Mouse (Mus musculus): ENCODE measurements around the gene Cytl1.
A peak's percentile ranks its signal among the peaks of the same experiment; 100 is the strongest.

The Cytl1 gene

DNA sequence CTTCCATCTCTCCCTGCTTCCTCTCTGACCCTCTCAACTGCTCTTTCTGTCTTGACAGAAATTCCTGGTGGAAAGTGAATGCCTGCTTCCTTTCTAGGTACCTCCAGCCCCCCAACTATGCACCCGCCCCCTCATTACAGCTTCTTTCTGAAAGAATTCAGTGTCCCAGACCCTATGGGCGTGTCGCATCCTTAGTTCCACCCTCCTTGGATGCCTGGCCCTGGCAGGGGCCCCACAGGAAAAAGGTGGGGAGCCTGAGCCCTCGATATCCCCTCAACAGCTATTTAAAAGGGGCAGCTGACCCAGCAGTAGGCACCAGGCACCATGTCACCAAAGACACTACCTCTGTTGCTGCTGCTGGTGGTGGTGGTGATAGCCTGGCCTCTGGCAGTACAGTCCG lies at the start of gene Cytl1:
Gene Cytl1 (plus strand): TSS at position 296 of the 400 bp plus-strand sequence.
- DNase-seq (ENCODE audit: low spot score) = no peak

DNA sequence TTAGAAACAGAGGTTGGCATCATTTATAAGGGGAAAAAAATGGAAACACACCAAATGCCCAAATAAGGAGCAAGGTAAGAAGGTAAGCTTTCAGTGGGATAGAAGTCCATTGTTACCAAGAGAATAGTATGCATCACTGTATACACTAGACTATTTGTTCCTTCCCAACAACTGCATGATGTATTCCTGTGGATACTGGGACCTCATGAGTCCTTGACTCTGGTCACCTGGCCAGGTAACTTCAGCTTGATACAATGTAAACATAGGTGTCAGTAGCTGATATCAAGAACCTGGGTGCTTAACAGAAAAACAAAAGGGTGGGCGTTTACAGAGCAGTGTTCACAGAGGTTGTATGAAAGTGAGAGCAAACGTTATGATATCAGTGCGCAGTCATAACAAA lies 42.6 kb upstream of the Cytl1 start:
- DNase-seq (ENCODE audit: low spot score) = no peak

DNA sequence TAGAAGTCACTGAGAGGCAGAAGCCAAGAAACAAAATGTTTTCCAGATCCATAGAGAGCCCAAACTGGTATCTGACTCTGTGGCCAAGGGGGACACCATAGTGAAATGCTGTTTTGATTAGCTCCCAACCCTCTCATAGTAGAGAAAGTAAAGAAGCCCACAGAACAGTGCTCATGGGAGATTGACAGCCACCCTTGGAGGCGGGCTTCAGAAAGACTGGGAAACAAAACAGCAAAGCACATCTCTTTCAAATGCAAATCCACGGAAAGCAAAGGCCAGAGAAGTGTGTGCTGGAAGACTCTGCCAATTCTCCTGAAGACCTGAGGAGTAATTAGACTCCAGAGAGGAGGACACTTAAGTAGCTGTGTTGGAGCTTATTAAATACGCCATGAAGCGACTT lies 39.5 kb upstream of the Cytl1 start:
- DNase-seq (ENCODE audit: low spot score) = no peak

DNA sequence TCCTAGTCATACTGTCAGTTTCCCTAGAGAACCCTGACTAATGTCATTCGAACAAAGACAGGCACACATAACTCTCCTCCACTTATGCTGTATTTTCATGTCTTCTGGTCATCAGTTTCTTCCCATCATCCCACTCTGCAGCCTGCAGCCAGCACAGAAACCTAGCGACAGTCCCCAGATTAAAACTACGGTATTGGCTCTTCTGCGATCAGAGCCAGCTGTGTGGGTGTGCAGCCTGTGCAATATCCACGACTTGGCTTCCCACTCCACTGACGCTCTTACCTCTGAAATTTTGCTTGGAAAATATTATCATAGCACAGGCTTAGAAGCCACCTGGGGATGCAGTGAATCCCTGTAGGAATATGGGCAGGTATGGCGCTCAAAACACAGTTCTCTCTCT lies 38.0 kb upstream of the Cytl1 start:
- no peak for DNase-seq (ENCODE audit: low spot score)

DNA sequence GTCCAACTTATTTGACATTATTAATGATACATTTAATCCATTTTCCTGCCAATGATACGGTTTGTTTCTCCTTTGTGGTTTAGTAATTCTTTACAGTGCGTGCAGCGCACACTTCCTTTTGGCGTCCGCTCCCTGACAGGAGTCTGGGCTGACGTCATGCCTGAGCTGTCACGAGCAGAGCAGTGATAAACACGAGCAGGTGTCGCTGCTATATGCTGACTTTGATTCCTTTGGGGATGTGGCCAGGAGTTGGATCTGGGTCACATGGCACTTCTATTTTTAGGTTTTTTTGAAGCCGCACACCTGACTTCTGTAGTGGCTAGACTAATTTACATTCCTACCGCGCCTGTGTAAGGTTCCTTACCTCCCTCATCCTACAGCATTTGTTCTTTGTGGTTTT lies 35.6 kb upstream of the Cytl1 start:
- DNase-seq (ENCODE audit: low spot score) = no peak

DNA sequence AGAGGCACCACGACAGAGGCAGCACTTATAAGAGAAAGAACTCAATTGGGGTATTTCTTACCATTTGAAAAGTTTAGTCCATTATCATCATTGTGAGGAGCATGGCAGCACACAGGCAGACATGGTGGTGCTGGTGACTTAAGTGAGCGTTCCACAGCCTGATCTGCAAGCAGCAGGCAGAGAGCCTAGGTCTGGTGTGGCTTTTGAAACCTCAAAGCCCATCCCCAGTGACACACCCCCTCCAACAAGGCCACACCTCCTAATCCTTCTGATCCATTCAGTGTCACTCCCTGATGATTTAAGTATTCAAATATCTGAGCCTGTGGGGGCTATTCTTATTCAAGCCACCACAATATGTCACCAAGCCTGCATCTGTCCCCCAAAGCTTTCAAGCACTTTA lies 30.4 kb upstream of the Cytl1 start:
- DNase-seq (ENCODE audit: low spot score) = no peak

DNA sequence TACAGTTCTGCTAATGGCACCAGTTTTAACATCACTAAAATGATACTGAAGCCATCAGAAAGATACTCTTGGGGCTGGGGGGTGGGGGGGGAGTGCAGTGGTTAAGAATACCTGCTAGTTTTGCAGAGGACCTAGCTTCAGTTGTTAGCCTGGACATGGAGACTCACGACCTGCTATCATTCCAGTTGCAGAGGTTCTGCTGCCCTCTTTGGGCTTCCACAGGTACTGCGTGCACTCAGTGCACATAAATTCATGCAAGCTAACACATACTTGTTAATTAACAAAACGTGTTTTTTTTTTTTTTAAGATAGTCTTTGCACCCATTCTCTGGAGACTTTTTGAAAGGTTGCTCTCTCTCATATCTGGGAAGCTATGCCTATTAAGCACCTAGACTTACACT lies 27.2 kb upstream of the Cytl1 start:
- DNase-seq (ENCODE audit: low spot score) = no peak

DNA sequence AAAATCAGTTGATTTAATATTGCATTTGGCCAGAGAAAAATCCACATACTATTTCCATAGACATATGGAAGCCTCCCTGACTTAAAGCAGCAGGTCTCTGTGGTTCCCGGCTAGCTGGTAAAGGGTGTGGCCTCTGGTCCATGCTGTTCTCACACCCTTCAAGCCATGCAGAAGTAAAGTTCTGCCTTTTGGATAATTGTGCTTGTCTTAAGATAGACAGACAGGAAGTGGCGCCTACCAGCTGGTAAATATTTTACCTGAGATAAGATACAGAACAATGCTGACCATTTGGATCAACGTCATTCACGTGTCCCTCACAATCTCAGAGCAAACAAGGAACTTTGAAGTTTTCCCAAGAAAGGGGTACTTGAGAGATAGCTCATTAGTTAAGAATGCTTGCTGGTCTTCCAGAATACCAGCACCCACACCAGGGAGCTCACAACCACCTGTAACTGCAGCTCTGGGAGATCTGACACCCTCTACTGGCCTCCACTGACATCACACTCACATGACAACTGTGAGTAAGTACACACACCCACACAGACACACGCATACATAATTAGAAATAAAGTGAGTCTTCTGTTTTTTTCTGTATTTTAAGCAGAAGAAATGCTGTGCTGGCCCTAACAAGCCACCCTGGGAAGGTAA lies 25.9 kb upstream of the Cytl1 start:
- DNase-seq (ENCODE audit: low spot score) = no peak

DNA sequence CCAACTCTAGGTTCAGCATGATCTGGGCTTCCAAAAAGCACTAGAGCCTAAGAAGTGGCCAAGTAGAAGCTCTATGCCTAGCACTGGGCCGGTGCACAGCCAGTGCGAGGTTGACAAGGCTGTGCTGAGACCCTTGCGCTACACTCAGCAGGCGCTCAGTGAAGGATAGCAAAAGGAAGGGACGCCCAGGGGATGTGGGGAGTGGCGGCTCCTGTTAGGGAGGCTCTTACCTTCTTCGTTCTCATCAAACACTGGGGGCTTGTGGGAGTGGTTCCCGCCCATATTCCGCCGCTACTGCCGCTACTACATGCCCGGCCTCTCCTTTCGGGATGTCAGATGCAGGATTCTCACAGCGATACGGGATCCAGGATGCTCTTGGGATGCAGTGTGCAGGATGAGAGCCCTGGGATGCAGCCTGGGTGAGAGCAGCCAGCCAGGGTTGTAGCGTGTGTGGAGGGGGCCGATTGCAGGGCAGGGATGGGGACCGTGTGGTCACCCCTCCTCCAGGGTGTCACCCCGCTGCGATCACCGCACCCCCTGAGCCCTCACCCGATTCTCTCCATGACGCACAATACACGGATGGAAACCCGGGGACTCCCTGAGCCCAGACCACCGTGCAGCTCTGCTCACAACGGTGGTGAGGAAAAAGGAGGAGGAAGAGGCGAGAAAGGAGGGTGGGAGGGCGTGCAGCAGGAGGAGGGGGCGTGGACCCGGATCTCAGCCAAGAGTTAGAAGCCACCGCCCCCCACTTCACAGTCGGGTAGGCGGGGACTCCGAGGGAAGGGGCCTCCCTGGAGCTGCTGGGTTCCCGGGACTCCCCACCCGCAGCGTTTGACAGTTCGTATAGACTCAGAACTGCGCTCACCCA lies 18.6 kb upstream of the Cytl1 start, which contains the start of gene Stk32b:
Gene Stk32b (minus strand): TSS at position 667 of the 868 bp plus-strand sequence.
- DNase-seq (ENCODE audit: low spot score) = no peak

DNA sequence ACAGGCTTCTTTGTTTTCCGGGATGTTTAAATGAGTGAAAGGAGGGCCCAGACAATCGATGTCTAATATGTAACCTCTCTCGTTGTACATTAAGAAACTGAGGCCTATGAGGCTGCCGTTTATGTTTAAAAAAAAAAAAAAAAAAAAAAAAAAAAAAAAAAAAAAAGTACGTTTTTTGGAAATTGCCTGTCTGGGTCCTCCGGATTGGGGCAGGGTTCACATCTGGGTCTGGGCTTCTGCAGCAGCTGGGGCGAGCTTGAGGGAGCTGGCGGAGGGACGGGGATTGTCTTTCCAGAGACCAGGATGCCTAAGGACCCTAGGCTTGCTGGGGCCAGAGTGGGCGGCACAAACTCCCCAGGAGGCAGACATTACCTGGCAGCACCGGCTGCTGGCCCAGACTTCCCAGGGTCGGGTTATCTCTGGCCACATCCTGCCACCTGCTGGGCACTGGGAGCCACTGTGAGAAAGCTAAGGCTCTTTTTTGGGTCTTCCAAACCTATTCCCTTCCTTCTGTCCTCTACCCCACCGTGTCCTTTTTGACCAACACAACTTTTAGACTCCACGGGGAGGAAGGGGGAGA lies 17.8 kb upstream of the Cytl1 start:
- DNase-seq (ENCODE audit: low spot score) = peak; percentile 53

DNA sequence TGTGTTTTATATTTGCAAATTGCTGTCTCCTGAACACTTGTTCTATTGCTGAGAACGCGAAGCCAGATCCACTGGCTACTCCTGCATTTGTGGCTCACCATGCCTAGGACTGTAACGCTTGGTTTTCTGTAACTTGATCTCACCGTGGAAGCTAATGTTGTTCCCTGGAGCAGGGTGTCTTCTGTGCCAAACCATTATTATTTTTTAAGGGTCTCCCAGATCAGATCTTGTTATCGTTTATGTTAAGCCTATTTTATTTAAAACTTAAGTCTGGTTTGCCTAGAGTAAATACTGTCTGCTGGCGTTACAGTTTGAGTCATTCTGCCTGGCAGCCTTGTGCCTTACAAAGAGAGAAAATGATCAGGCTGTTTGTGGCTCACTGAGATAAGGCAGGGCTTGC lies 14.6 kb upstream of the Cytl1 start:
- no peak for DNase-seq (ENCODE audit: low spot score)

DNA sequence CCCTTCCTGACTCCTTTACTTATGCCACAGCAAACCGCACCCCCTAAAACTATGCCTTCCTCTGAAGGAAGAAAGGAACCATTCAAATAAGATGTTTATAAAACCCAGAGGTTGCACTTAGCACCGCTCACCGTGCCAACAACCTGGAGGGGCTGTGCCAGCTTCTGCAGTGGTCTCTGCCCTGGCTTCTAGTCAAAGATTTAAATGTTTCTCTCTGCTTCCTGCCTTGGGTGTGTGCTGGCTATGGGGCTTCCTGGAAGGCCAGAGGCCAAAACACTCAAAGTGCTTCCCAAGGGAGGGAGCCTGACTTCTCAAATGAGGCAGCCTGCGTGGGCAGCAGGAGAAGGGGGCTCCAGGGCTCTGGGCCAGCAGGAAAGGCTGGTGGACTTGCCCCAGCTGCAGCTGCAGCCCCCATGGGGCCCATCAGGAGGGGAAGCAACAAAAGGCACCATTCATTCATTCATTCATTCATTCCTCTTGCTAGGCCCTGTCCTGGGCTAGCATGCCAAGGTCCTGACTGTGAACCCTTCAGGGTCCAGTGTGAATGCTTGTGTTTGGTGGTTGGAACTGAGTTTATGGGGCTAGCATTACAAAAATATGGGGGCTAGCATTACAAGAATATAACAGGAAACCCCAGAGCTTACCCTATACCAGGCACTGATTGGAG lies 10.0 kb upstream of the Cytl1 start:
- DNase-seq (ENCODE audit: low spot score) = no peak

DNA sequence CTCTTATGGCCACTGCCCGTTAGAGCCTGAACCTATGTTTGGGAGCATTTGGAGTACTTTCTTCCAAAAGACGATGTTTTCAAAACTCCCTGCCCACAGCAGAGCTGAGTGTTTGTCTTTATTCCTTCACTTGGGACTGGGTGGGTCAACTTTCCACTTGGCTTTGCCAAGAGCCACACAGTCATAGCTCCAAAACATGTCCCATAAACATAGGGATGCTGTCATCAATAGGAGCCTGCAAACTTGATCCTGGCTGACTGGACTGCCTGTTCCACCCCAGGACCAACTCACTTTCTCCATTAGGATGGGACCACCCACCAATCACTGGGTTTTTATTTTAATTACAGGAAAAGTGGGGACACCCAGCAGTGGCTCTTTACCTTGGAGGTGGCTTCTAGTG lies 4.5 kb upstream of the Cytl1 start:
- no peak for DNase-seq (ENCODE audit: low spot score)

DNA sequence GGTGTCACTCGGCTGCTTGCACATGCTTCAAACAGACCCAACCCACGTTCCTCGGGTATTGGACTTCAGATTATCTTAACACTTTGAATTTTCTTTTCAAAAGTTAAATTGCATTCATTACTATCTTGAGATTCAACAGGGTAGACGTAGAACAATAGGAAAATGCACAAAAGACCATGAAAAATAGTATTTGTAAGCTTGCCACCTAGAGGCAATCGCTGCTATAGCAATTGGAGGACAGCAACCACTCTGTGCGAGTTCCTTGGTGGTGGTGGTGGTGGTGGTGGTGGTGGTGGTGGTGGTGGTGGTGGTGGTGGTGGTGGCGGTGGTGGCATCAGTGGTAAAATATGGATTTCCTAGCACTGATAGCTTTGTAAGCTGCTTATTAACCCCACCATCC lies 894 bp downstream of the Cytl1 start:
- no peak for DNase-seq (ENCODE audit: low spot score)

DNA sequence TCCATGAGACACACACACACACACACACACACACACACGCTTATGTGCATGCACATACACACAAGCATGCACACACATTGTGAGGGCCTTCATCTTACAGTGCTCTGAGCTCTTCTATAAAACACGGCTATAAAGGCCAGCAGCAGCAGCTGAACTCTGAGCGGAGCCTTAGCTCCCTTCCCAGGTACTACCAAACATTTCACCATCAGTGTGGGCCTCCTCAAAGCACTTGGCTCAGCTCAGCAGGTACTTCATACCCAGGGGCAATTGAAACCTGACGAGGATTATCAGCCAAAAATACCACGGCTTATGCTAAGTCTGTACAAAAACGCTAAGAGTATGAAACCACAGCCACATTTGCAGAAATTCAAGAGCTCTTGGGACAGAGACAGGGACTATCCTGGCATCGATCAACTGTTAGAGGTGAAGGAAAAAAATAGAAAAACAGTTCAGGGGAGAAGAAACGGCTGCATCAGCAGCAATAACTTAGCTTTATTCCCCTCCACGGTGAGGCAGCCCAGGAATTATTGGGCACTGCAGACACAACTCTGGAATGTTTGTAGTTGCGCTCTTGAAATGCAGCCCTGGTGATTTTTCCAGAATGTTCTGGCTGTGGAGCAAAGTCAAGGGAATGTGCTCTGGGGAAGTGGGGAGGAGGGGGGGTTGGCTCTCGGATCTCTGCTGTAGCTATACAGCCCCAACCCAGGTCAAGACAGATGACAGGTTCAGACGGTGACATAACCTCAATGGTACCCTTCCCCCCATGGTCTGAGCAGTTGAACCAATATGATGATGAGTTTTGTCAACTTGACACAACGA lies 8.8 kb downstream of the Cytl1 start:
- DNase-seq (ENCODE audit: low spot score) = no peak

DNA sequence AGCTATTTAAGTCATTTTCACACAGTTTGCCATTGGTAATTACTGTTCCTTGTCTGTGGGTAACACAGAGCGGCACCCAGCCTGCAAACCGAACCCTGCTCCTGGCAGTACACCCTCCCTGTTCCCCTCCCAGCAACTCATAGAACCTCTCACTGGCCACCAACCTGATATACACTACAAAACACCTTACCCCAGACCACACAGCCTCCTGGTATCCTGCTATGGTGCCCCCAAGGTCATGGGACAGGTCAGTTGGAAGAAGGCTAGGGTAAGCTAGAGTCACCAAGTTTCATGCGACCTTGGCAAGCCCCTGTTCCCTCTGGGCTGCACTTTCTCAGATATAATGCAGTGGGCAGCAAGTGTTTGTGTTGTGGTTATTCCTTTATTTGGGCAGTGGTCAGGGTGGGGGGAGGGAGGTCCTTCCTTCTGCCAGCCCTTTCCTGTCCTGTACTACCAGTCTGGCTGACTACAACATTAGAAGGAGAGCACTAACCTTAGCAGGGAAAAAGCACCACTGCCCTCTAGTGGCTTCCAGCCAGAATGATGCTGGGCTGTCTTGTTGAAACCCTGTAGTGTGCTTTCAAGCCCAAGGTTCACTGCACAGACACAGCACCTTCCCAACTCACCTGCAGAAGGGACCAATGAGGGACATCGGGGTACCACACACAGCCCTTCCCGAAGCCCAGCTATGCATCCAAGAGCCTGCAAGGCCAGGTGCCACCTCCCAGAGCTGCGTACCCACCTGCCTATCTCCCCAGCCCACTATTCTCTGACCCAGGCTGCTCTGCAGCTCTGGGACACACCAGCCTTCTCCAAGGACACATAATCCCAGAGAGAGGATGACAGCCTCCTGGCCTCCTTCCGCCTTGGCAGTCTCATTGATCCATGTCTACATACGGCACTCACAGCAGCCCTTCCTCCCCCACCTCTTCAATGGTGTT lies 17.0 kb downstream of the Cytl1 start:
- peak; percentile 69 for DNase-seq (ENCODE audit: low spot score)

DNA sequence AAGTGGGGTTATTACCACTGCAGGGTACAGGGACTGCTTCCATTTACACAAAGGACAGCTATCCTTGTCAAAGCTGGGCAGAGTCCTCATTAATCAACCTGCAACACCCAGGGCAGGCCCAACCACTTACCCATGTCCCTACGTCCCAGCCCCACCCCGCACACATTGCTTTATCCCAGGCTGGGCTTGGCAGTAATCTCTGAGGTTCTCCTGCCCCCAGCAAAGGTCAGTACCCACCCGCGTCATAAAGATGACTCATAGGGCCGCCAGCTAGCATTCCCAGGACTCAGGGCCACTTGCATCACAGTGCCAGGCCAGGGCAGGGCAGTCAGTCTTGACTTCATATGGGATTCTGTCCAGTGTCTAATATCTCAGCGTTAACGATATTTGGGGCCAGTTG lies 18.0 kb downstream of the Cytl1 start:
- no peak for DNase-seq (ENCODE audit: low spot score)

DNA sequence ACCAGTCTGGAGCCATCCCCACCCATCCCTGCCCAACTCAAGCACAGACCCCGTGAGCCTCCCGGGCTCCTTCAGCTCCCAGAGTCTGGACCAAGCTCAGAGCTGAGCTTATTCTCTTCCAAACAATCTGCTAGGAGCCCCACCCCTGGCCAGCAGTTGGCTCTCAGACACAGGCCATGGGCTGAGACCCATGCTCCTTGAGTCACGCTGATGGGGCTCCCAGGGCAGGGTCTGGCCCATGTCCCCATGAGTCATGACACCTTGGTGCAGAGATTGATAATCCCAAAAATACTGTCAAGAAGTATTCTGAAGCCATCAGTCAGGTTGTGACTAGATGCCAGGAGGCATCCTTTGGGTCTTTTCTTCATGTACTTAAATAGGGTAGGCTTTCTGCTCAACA lies 26.7 kb downstream of the Cytl1 start:
- no peak for DNase-seq (ENCODE audit: low spot score)

DNA sequence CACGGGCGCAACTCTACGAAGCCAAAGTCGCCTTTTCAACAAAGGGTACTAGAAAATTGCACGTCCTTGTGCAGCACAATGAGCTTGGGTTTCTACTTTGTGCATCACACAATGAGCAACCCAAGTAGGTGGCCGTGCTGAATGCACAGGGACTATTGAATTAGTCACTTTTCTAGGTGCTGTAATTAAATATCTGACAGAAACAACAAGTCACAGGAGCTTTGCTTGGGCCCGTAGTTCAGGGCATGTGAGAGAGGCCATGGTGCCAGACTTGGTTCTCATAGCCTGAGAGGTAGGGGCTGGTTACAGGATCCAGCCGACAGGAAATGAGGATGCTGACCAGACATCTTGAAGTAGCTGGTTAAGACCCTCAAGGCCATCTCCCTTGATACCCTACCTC lies 30.5 kb downstream of the Cytl1 start:
- no peak for DNase-seq (ENCODE audit: low spot score)

DNA sequence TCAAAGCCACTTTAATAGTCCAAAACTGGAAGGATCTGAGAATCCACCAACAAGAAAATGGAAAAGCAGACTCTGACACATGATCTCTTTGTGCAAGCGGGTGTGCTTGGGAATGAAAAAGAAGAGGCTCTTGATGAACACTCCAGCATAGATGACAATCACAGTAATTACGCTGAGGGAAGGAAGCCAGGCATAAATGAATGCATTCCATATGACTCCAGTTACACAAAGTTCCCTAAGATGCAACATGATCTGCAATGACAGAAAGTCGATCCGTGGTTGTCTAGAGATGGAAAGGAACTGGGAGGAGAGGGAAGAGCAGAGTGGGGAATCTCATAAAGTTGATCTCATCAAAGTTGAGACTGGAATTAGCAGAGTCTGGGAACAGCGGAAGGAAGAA lies 31.9 kb downstream of the Cytl1 start:
- DNase-seq (ENCODE audit: low spot score) = no peak

DNA sequence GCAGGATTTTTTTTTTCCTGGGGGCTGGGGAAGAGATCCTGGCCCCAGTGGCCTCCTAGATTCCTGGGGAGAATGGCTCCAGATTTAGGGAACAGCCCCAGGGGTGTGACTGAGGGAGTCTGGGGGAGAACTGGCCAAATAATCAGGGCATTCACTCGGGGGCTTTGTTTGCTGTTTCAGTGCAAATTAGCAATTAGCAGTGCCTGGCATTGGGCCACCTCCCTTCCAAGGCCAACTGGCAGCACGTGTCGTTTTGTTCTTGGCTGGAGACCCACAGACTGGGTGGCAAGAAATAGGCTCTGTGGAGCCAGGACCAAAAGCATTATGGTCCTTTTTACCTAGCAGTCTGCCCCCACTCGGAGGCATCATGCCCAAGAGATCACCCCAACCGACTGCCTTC lies 33.7 kb downstream of the Cytl1 start:
- no peak for DNase-seq (ENCODE audit: low spot score)
